ENCODE assay signal across 12 mouse cellular contexts in the genomic region with DNA sequence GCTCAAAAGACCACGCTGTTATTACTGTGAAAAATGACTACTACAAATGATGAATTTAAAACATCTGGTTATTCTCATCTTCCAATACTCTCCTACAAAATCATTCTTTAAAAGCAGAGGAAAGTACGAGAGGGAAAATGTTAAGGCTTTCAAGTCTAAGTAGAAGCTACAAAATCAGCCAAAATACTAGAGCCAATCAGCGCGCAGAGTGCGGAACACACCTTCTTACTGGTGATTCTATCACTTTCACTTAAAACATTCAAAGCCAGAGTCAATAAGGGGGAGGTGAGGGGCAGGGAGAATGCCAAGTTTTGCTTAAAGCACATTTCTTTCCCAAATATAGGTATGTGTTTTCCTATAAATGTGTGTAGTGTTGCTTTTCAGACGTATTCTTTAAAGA. TPM values are rescaled to one million over a fixed set of nuclear protein-coding genes. Genes with fewer than 3 reads are reported as not detected.
DNase-seq lines count a peak whose midpoint lies in the region; ATAC-seq and TF ChIP-seq lines count a peak whose summit lies in the region.
"Had no signal": no experiment of that assay in that cellular context is flagged by ENCODE, and none has a peak within 500 bp of the region (broad histone marks: within the 10 kb centered on the region; RNA-seq: fewer than 3 reads in every experiment).

No protein-coding gene starts in this region.

- no peak overlapping the region for H3K27ac ChIP-seq in gastrocnemius, adult 2 months
- H3K27ac ChIP-seq in lung, embryonic 15.5 days: no peak overlapping the region
- H3K27ac ChIP-seq in hindbrain, embryonic 16.5 days (ENCODE audit: low read depth, low read length): no peak overlapping the region
- H3K27ac ChIP-seq in stomach, embryonic 15.5 days: no peak overlapping the region
- H3K27ac ChIP-seq: kidney, postnatal 0 days; macrophage had no signal

- WGBS in lung, embryonic 15.5 days: 71% methylated on average over 6 of the region's 6 CpGs
- WGBS in hindbrain, embryonic 16.5 days: 89% methylated on average over 6 of the region's 6 CpGs
- 65% methylated on average over 6 of the region's 6 CpGs for WGBS in stomach, embryonic 15.5 days

- DNase-seq in gastrocnemius, adult 2 months: no peak
- DNase-seq in gastrocnemius, postnatal 25 days: no peak
- DNase-seq in lung, postnatal 4 days: no peak
- DNase-seq in gastrocnemius, adult 18-20 months (ENCODE audit: low spot score): no peak
- DNase-seq: spleen, adult 18-20 months had no signal

- peak overlapping the region; percentile 85; the same call in 1 of the 2 replicates for H3K4me2 ChIP-seq in lung, embryonic 15.5 days
- H3K4me2 ChIP-seq in hindbrain, embryonic 16.5 days (ENCODE audit: low read length): peak overlapping the region; percentile 70
- peak overlapping the region; percentile 19; the same call in 1 of the 2 replicates for H3K4me2 ChIP-seq in stomach, embryonic 15.5 days

- no peak for TF ChIP-seq CTCF in gastrocnemius, adult 2 months (IDR thresholded peaks at IDR 0.05)

- no peak for ATAC-seq in lung, embryonic 15.5 days (ENCODE audit: borderline replicate concordance, extremely low read depth, low FRiP score, low TSS enrichment)
- ATAC-seq in hindbrain, embryonic 16.5 days: no peak
- no peak for ATAC-seq in stomach, embryonic 15.5 days (ENCODE audit: insufficient read depth, low FRiP score, low read depth)
- ATAC-seq in cerebellum, adult (ENCODE audit: insufficient number of reproducible peaks, low FRiP score, low TSS enrichment): no peak

- no peaks in the 10 kb centered on the region for H3K27me3 ChIP-seq in lung, embryonic 15.5 days
- H3K27me3 ChIP-seq in hindbrain, embryonic 16.5 days (replicated peaks; ENCODE audit: control insufficient read depth, insufficient read depth, low read length): no peaks in the 10 kb centered on the region
- no peaks in the 10 kb centered on the region for H3K27me3 ChIP-seq in stomach, embryonic 15.5 days (replicated peaks)

- H3K9me3 ChIP-seq in lung, embryonic 15.5 days: no peaks in the 10 kb centered on the region
- H3K9me3 ChIP-seq in hindbrain, embryonic 16.5 days (ENCODE audit: control insufficient read depth, low read length): no peaks in the 10 kb centered on the region
- no peaks in the 10 kb centered on the region for H3K9me3 ChIP-seq in stomach, embryonic 15.5 days

- H3K4me1 ChIP-seq in lung, embryonic 15.5 days: peaks cover 15% of the 10 kb centered on the region; the same call in 1 of the 2 replicates
- peaks cover 11% of the 10 kb centered on the region for H3K4me1 ChIP-seq in hindbrain, embryonic 16.5 days (ENCODE audit: control insufficient read depth, insufficient read depth, low read depth, low read length)
- no peaks in the 10 kb centered on the region; the same call in 1 of the 2 replicates for H3K4me1 ChIP-seq in stomach, embryonic 15.5 days

- H3K9ac ChIP-seq in lung, embryonic 15.5 days: no peak overlapping the region
- no peak overlapping the region for H3K9ac ChIP-seq in hindbrain, embryonic 16.5 days (ENCODE audit: low read depth, low read length)
- no peak overlapping the region for H3K9ac ChIP-seq in stomach, embryonic 15.5 days

- intact Hi-C loops in gastrocnemius, adult 2 months (cut with DNase I): loop anchor here (5.0 kb wide), 1 partner anchor 58 kb away; the partner anchor contains the start of gene Nsun3

- peak overlapping the region; percentile 99 for H3K4me3 ChIP-seq in gastrocnemius, adult 2 months
- peak overlapping the region; percentile 87; the same call in 1 of the 2 replicates for H3K4me3 ChIP-seq in lung, embryonic 15.5 days
- no peak overlapping the region; the same call in 1 of the 2 replicates for H3K4me3 ChIP-seq in hindbrain, embryonic 16.5 days (ENCODE audit: low read length)
- H3K4me3 ChIP-seq in stomach, embryonic 15.5 days (replicated peaks): peak overlapping the region; percentile 6; the same call in 1 of the 2 replicates

- no peaks in the 10 kb centered on the region for H3K36me3 ChIP-seq in lung, embryonic 15.5 days
- no peaks in the 10 kb centered on the region for H3K36me3 ChIP-seq in hindbrain, embryonic 16.5 days (ENCODE audit: control insufficient read depth, insufficient read depth, low read length)
- no peaks in the 10 kb centered on the region for H3K36me3 ChIP-seq in stomach, embryonic 15.5 days

RNA-seq across cellular contexts. Expression of gene Arl13b, which starts 1.5 kb away (rescaled TPM):
- total RNA-seq in gastrocnemius, adult 2 months (2021): 1 to 10 TPM; 4.7 TPM
- total RNA-seq in gastrocnemius, postnatal 25 days (2021): 1 to 10 TPM; 4.2 to 4.9 TPM
- 20.5 and 21.3 TPM in 2 replicates for polyA plus RNA-seq in lung, embryonic 15.5 days (2015; fragmentation: Nextera tagmentation; extraction: Ambion mirVana)
- polyA plus RNA-seq in hindbrain, embryonic 16.5 days (2015; fragmentation: Nextera tagmentation; extraction: Ambion mirVana): 15.9 and 16.5 TPM in 2 replicates
- 18.0 and 20.1 TPM in 2 replicates for polyA plus RNA-seq in stomach, embryonic 15.5 days (2015; fragmentation: Nextera tagmentation; extraction: Ambion mirVana)
- 1 to 10 TPM; 3.1 to 4.3 TPM for total RNA-seq in gastrocnemius, adult 18-20 months (2021)

RNA-seq across cellular contexts. Expression of gene Pros1, which starts 8.8 kb away (rescaled TPM):
- total RNA-seq in gastrocnemius, adult 2 months (2021): 1 to 10 TPM; 5.4 to 8.4 TPM
- total RNA-seq in gastrocnemius, postnatal 25 days (2021): 1 to 10 TPM; 7.3 to 9.2 TPM
- polyA plus RNA-seq in lung, embryonic 15.5 days (2015; fragmentation: Nextera tagmentation; extraction: Ambion mirVana): 66.1 and 69.3 TPM in 2 replicates
- 10.1 and 11.6 TPM in 2 replicates for polyA plus RNA-seq in hindbrain, embryonic 16.5 days (2015; fragmentation: Nextera tagmentation; extraction: Ambion mirVana)
- polyA plus RNA-seq in stomach, embryonic 15.5 days (2015; fragmentation: Nextera tagmentation; extraction: Ambion mirVana): 32.5 TPM in 2 replicates
- 1 to 10 TPM; 4.9 to 7.2 TPM for total RNA-seq in gastrocnemius, adult 18-20 months (2021)

RNA-seq across cellular contexts. Expression of gene Stx19, which starts 30.9 kb away (rescaled TPM):
- total RNA-seq in gastrocnemius, adult 2 months (2021): not detected
- not detected for total RNA-seq in gastrocnemius, postnatal 25 days (2021)
- 3.0 and 3.5 TPM in 2 replicates for polyA plus RNA-seq in lung, embryonic 15.5 days (2015; fragmentation: Nextera tagmentation; extraction: Ambion mirVana)
- 0.26 and 0.29 TPM in 2 replicates for polyA plus RNA-seq in hindbrain, embryonic 16.5 days (2015; fragmentation: Nextera tagmentation; extraction: Ambion mirVana)
- polyA plus RNA-seq in stomach, embryonic 15.5 days (2015; fragmentation: Nextera tagmentation; extraction: Ambion mirVana): 4.2 and 4.5 TPM in 2 replicates
- not detected for total RNA-seq in gastrocnemius, adult 18-20 months (2021)
- total RNA-seq: left cerebral cortex, postnatal 10 days had no signal
- polyA plus RNA-seq: macrophage had no signal

RNA-seq across cellular contexts. Expression of gene Nsun3, which starts 58.7 kb away (rescaled TPM):
- 1 to 10 TPM; 6.8 to 7.7 TPM for total RNA-seq in gastrocnemius, adult 2 months (2021)
- 1 to 10 TPM; 4.0 to 6.7 TPM for total RNA-seq in gastrocnemius, postnatal 25 days (2021)
- 6.8 and 8.5 TPM in 2 replicates for polyA plus RNA-seq in lung, embryonic 15.5 days (2015; fragmentation: Nextera tagmentation; extraction: Ambion mirVana)
- polyA plus RNA-seq in hindbrain, embryonic 16.5 days (2015; fragmentation: Nextera tagmentation; extraction: Ambion mirVana): 9.1 and 10.9 TPM in 2 replicates
- polyA plus RNA-seq in stomach, embryonic 15.5 days (2015; fragmentation: Nextera tagmentation; extraction: Ambion mirVana): 8.9 and 10.2 TPM in 2 replicates
- 1 to 10 TPM; 4.5 to 5.6 TPM for total RNA-seq in gastrocnemius, adult 18-20 months (2021)

Comparison
In these comparisons a context has a peak if more than half of its experiments do, and no peak if none do; other contexts are left out.
1. H3K4me2 ChIP-seq: peak in every context shown above with its lines; median percentile 85 in lung, embryonic 15.5 days; 70 in hindbrain, embryonic 16.5 days; 19 in stomach, embryonic 15.5 days.